Mouse (Mus musculus) hindbrain, embryonic 13.5 days (tissue): Measurements from ENCODE around the gene Tmem130. TPM values are rescaled to one million over a fixed set of nuclear protein-coding genes. Genes with fewer than 3 reads are reported as not detected.
A peak's percentile ranks its signal among the peaks of the same experiment; 100 is the strongest.

Experiments
- ATAC-seq: fragments of 200-750 bp; cut with Nextera tagmentation; 2 replicates; pipeline ENCODE4 v1.8.0; 2017; ENCODE audit warnings: moderate TSS enrichment; ENCODE audit not compliant: low FRiP score
- H3K27ac ChIP-seq: fragments of 300-500 bp; sonication (generic); 2 replicates; pipeline ENCODE4 v1.5.1; 2015; ENCODE audit warnings: inconsistent platforms, mild to moderate bottlenecking, moderate library complexity
- H3K27me3 ChIP-seq: fragments of 300-500 bp; sonication (generic); 2 replicates; pipeline ENCODE4 v1.6.1; 2015; ENCODE audit warnings: mild to moderate bottlenecking, inconsistent platforms
- H3K36me3 ChIP-seq: fragments of 300-500 bp; sonication (generic); 2 replicates; pipeline ENCODE4 v1.6.1; 2015; ENCODE audit warnings: mild to moderate bottlenecking, inconsistent platforms
- H3K4me1 ChIP-seq: fragments of 300-500 bp; sonication (generic); replicated peaks from 2 replicates; pipeline ENCODE4 v1.6.1; 2015; ENCODE audit warnings: inconsistent platforms
- H3K4me2 ChIP-seq: fragments of 300-500 bp; sonication (generic); 2 replicates; pipeline ENCODE4 v1.6.1; 2015; ENCODE audit warnings: inconsistent platforms, mild to moderate bottlenecking, moderate library complexity
- H3K4me3 ChIP-seq: fragments of 300-500 bp; sonication (generic); 2 replicates; pipeline ENCODE4 v1.5.1; 2015; ENCODE audit warnings: mild to moderate bottlenecking, inconsistent platforms
- H3K9ac ChIP-seq: fragments of 300-500 bp; sonication (generic); 2 replicates; pipeline ENCODE4 v1.6.1; 2015; ENCODE audit warnings: mild to moderate bottlenecking, inconsistent platforms
- H3K9me3 ChIP-seq: fragments of 300-500 bp; sonication (generic); 2 replicates; pipeline ENCODE4 v1.6.1; 2016; ENCODE audit warnings: inconsistent platforms
- WGBS: fragments of 180-500 bp; shearing (Covaris S2); methylation state at CpG from one replicate; pipeline ENCODE4 v1.1.7; 2015; 5-methylcytosine and 5-hydroxymethylcytosine counted together
- polyA plus RNA-seq: library from polyadenylated mRNA; unstranded; fragments of >200 nt; fragmentation: Nextera tagmentation; extraction: Ambion mirVana; gene quantifications from 2 replicates; pipeline ENCODE4 v1.2.1, GENCODE M21; 2015

The Tmem130 gene
- polyA plus RNA-seq, 1 experiment from 2014 or later: 196 TPM

DNA sequence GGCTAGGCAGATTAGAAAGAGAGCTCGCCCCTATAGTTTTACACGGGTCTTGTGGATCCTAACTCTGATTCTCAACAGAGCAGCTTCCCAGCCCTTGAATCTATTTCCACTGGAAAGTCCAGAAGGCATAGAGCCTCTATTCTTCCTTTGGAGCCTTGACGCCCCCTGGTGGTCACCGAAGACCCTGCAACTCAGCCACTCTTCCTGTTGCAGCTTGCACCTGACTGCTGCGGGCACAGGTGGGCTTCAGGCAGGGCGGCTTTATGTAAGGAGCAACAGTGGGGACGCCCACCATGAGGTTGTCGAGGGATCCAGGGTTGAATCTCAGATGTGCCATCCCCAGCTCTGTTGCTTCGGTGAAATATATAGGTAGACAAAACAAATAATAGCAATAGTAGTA lies 34.5 kb downstream of the Tmem130 start:
- Histone ChIP-seq H3K9ac (no peak overlapping the region), H3K4me3 (no peak overlapping the region), H3K36me3 (no peaks in the 10 kb centered on the region), H3K9me3 (no peaks in the 10 kb centered on the region), H3K27ac (no peak overlapping the region), H3K4me2 (no peak overlapping the region), H3K4me1 (no peaks in the 10 kb centered on the region), H3K27me3 (peaks cover 25% of the 10 kb centered on the region)
- 9% methylated on average over 9 of the region's 9 CpGs for WGBS
- peak; percentile 46; the same call in 1 of the 2 replicates for ATAC-seq

DNA sequence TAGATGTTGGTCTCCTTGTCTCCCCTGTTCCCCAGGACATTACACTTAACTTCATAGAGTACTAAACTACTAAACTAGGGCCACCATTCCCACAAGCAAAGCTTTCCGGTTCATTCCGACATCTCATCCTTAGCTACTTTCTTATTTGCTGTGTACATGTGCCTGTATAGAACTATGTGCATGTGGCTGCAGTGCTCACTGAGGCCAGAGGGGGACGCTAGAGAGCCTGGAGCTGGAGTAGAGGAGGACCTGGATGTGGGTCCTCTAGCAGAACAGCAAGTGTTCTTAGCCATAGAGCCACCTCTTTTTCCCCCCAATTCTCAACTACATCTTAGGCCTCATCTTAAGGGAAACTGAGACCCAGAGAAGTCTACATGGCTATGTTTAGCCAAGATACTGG lies 36.1 kb downstream of the Tmem130 start:
- Histone ChIP-seq H3K4me3 (no peak overlapping the region), H3K4me1 (no peaks in the 10 kb centered on the region), H3K9ac (no peak overlapping the region), H3K9me3 (no peaks in the 10 kb centered on the region), H3K4me2 (no peak overlapping the region), H3K36me3 (no peaks in the 10 kb centered on the region), H3K27ac (no peak overlapping the region), H3K27me3 (peaks cover 25% of the 10 kb centered on the region)
- 82% methylated on average over 3 of the region's 3 CpGs for WGBS
- no peak for ATAC-seq

GRCm38 (mm10) chr5:144724926-144725325 lies 36.7 kb downstream of the Tmem130 start:
- H3K27ac ChIP-seq: no peak overlapping the region
- no peaks in the 10 kb centered on the region for H3K4me1 ChIP-seq
- no peak overlapping the region for H3K9ac ChIP-seq
- no peaks in the 10 kb centered on the region for H3K36me3 ChIP-seq
- no peaks in the 10 kb centered on the region for H3K9me3 ChIP-seq
- no peak overlapping the region for H3K4me2 ChIP-seq
- no peak overlapping the region for H3K4me3 ChIP-seq
- 17% methylated on average over 2 of the region's 2 CpGs for WGBS
- H3K27me3 ChIP-seq: peaks cover 25% of the 10 kb centered on the region
- ATAC-seq: no peak

- 84% methylated on average over 4 of the region's 4 CpGs for WGBS
- Histone ChIP-seq H3K27me3 (no peaks in the 10 kb centered on the region), H3K4me1 (no peaks in the 10 kb centered on the region), H3K9me3 (no peaks in the 10 kb centered on the region), H3K4me3 (no peak overlapping the region), H3K4me2 (no peak overlapping the region), H3K9ac (no peak overlapping the region), H3K36me3 (no peaks in the 10 kb centered on the region), H3K27ac (no peak overlapping the region)
- no peak for ATAC-seq
Measured at GRCm38 (mm10) chr5:144720281-144720680, 41.3 kb downstream of the Tmem130 start.

- H3K4me3 ChIP-seq: no peak overlapping the region
- H3K4me2 ChIP-seq: no peak overlapping the region
- WGBS: 76% methylated on average over 6 of the region's 6 CpGs
- H3K27me3 ChIP-seq: no peaks in the 10 kb centered on the region
- no peak for ATAC-seq
- H3K27ac ChIP-seq: no peak overlapping the region
- no peaks in the 10 kb centered on the region for H3K4me1 ChIP-seq
- H3K36me3 ChIP-seq: no peaks in the 10 kb centered on the region
- no peak overlapping the region for H3K9ac ChIP-seq
- H3K9me3 ChIP-seq: no peaks in the 10 kb centered on the region
Measured at GRCm38 (mm10) chr5:144719781-144720180, 41.8 kb downstream of the Tmem130 start.

DNA sequence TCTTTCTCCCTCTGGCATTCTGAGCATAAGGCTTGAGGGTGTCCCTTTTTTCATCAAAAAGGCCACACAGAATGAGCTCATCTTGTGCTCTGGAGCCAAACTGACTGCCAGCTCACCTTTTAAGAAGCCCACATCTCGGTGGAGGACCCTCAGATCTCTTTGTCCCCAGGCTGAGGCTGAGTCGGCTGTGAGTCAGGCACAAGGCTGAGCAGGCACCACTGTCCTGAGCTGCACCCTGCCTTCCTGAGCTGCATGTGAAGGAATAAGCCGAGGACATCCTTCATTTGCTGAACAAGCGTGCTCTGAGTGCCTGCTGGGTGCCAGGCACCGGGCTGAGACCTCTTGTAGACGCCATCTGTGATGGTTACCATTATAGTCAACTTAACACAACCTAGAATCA lies 44.4 kb downstream of the Tmem130 start:
- Histone ChIP-seq H3K4me2 (no peak overlapping the region), H3K27ac (no peak overlapping the region), H3K9me3 (no peaks in the 10 kb centered on the region), H3K9ac (no peak overlapping the region), H3K27me3 (no peaks in the 10 kb centered on the region), H3K4me1 (no peaks in the 10 kb centered on the region), H3K4me3 (no peak overlapping the region), H3K36me3 (no peaks in the 10 kb centered on the region)
- no peak for ATAC-seq
- WGBS: 72% methylated on average over 6 of the region's 6 CpGs

GRCm38 (mm10) chr5:144713371-144713770 lies 48.2 kb downstream of the Tmem130 start:
- WGBS: 91% methylated on average over 10 of the region's 10 CpGs
- Histone ChIP-seq H3K9ac (no peak overlapping the region), H3K36me3 (no peaks in the 10 kb centered on the region), H3K9me3 (no peaks in the 10 kb centered on the region), H3K27me3 (no peaks in the 10 kb centered on the region), H3K27ac (no peak overlapping the region), H3K4me3 (no peak overlapping the region), H3K4me2 (no peak overlapping the region), H3K4me1 (no peaks in the 10 kb centered on the region)
- no peak for ATAC-seq

GRCm38 (mm10) chr5:144707603-144708002 lies 54.0 kb downstream of the Tmem130 start:
- H3K9ac ChIP-seq: no peak overlapping the region
- no peak overlapping the region for H3K4me3 ChIP-seq
- no peaks in the 10 kb centered on the region for H3K36me3 ChIP-seq
- no peaks in the 10 kb centered on the region for H3K9me3 ChIP-seq
- no peak overlapping the region for H3K27ac ChIP-seq
- ATAC-seq: no peak
- H3K27me3 ChIP-seq: no peaks in the 10 kb centered on the region
- peaks cover 23% of the 10 kb centered on the region for H3K4me1 ChIP-seq
- WGBS: 87% methylated on average over 6 of the region's 6 CpGs
- no peak overlapping the region for H3K4me2 ChIP-seq

GRCm38 (mm10) chr5:144703464-144704368 lies 57.9 kb downstream of the Tmem130 start:
- Histone ChIP-seq H3K4me3 (no peak overlapping the region), H3K27ac (peak overlapping the region; percentile 80), H3K4me2 (peak overlapping the region; percentile 28), H3K4me1 (peaks cover 23% of the 10 kb centered on the region), H3K9me3 (peaks cover 5% of the 10 kb centered on the region; the same call in 1 of the 2 replicates), H3K27me3 (no peaks in the 10 kb centered on the region), H3K36me3 (no peaks in the 10 kb centered on the region), H3K9ac (no peak overlapping the region)
- 28% methylated on average over 19 of the region's 20 CpGs for WGBS
- peak; percentile 82 for ATAC-seq

GRCm38 (mm10) chr5:144695289-144696060 lies 66.1 kb downstream of the Tmem130 start:
- WGBS: 58% methylated on average over 8 of the region's 8 CpGs
- ATAC-seq: peak; percentile 75
- Histone ChIP-seq H3K27me3 (no peaks in the 10 kb centered on the region; the same call in 1 of the 2 replicates), H3K4me1 (peaks cover 32% of the 10 kb centered on the region), H3K27ac (0 out of 2 replicates have a peak overlapping the region, but pooled peaks have one; percentile 15), H3K9ac (no peak overlapping the region), H3K9me3 (peaks cover 4% of the 10 kb centered on the region; the same call in 1 of the 2 replicates), H3K4me2 (no peak overlapping the region), H3K36me3 (no peaks in the 10 kb centered on the region), H3K4me3 (no peak overlapping the region)

- H3K4me3 ChIP-seq: no peak overlapping the region
- H3K27me3 ChIP-seq: no peaks in the 10 kb centered on the region; the same call in 1 of the 2 replicates
- no peaks in the 10 kb centered on the region for H3K9me3 ChIP-seq
- no peak overlapping the region for H3K4me2 ChIP-seq
- WGBS: 75% methylated on average over 4 of the region's 4 CpGs
- ATAC-seq: no peak
- no peaks in the 10 kb centered on the region for H3K36me3 ChIP-seq
- H3K27ac ChIP-seq: no peak overlapping the region
- H3K9ac ChIP-seq: no peak overlapping the region
- H3K4me1 ChIP-seq: peaks cover 33% of the 10 kb centered on the region
Measured at GRCm38 (mm10) chr5:144694161-144694560, 67.5 kb downstream of the Tmem130 start.

DNA sequence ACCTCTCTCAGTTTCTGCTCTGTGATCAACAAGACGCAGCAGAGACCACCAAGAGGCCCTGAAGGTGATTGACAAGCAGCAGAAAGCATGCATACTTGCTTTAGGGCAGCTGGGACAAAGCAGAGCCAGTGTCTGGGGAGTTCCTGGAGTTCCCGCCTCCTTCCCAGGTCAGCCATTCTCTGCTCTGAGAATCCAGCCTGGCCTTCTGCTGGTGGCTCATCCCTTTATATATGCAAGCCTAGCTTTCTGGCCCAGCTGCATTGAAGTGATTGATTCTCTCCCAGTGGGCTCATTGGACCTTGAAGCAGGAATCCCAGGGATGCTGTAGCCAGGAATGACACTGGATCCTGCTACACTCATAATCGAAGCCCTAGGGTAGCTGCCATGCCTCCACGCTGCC lies 70.2 kb downstream of the Tmem130 start:
- H3K27ac ChIP-seq: peak overlapping the region; percentile 55
- H3K27me3 ChIP-seq: no peaks in the 10 kb centered on the region
- H3K4me2 ChIP-seq: no peak overlapping the region
- no peak overlapping the region for H3K4me3 ChIP-seq
- no peaks in the 10 kb centered on the region for H3K9me3 ChIP-seq
- H3K4me1 ChIP-seq: peaks cover 43% of the 10 kb centered on the region
- 18% methylated on average over 4 of the region's 4 CpGs for WGBS
- no peaks in the 10 kb centered on the region for H3K36me3 ChIP-seq
- no peak for ATAC-seq
- H3K9ac ChIP-seq: no peak overlapping the region
